Mouse (Mus musculus) limb, embryonic 13.5 days (tissue): ENCODE measurements at regions not wholly inside any gene's neighbourhood (a gene's known extent, or its start where the extent isn't known, plus 50 kb on each side); places are given as distances from the start of the nearest gene placed in this dataset.

Experiments used
- ATAC-seq: fragments of 200-750 bp; cut with Nextera tagmentation; 2 replicates; pipeline ENCODE4 v1.8.0; 2017; ENCODE audit warnings: low read depth, moderate number of reproducible peaks, moderate TSS enrichment; ENCODE audit not compliant: low FRiP score
- H3K27ac ChIP-seq: fragments of 300-500 bp; sonication (generic); 2 replicates; pipeline ENCODE4 v1.5.1; 2015; ENCODE audit warnings: inconsistent platforms, mild to moderate bottlenecking, moderate library complexity
- H3K27me3 ChIP-seq: fragments of 300-500 bp; sonication (generic); 2 replicates; pipeline ENCODE4 v1.6.1; 2015; ENCODE audit warnings: mild to moderate bottlenecking, inconsistent platforms
- H3K36me3 ChIP-seq: fragments of 300-500 bp; sonication (generic); 2 replicates; pipeline ENCODE4 v1.6.1; 2015; ENCODE audit warnings: inconsistent platforms, mild to moderate bottlenecking, moderate library complexity
- H3K4me1 ChIP-seq: fragments of 300-500 bp; sonication (generic); 2 replicates; pipeline ENCODE4 v1.6.1; 2015; ENCODE audit warnings: inconsistent platforms
- H3K4me2 ChIP-seq: fragments of 300-500 bp; sonication (generic); replicated peaks from 2 replicates; pipeline ENCODE4 v1.6.1; 2015; ENCODE audit warnings: inconsistent platforms, mild to moderate bottlenecking, moderate library complexity
- H3K4me3 ChIP-seq: fragments of 300-500 bp; sonication (generic); 2 replicates; pipeline ENCODE4 v1.5.1; 2015; ENCODE audit warnings: moderate library complexity, mild to moderate bottlenecking, inconsistent platforms
- H3K9ac ChIP-seq: fragments of 300-500 bp; sonication (generic); 2 replicates; pipeline ENCODE4 v1.6.1; 2015; ENCODE audit warnings: mild to moderate bottlenecking, inconsistent platforms
- H3K9me3 ChIP-seq: fragments of 300-500 bp; sonication (generic); 2 replicates; pipeline ENCODE4 v1.6.1; 2016; ENCODE audit warnings: inconsistent platforms
- WGBS: fragments of 180-500 bp; shearing (Covaris S2); methylation state at CpG from one replicate; pipeline ENCODE4 v1.1.7; 2015; 5-methylcytosine and 5-hydroxymethylcytosine counted together

DNA sequence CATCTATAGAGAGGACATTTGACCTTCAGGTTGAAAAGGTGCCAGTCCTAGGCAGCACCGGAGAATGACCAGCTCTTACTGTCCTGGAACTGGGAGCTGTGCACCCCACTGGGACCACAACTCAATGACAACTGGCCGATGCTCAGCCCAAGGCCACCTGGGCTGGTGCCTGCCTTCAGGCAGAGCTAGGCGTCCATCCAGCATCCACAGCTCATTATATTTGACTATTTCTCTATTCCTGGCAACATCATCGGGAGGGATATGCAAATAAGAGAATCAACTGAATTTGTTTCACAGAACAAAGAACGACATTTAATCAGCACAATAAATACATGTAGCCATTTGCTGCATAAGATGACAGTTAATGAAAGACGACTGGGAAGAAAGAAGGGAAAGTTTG is 149.0 kb upstream of the Gli2 start:
- H3K9me3 ChIP-seq = no peaks in the 10 kb centered on the region
- H3K9ac ChIP-seq = no peak overlapping the region
- no peak overlapping the region for H3K27ac ChIP-seq
- H3K4me1 ChIP-seq = no peaks in the 10 kb centered on the region
- no peak overlapping the region for H3K4me3 ChIP-seq
- no peaks in the 10 kb centered on the region for H3K27me3 ChIP-seq
- no peak overlapping the region for H3K4me2 ChIP-seq
- H3K36me3 ChIP-seq = no peaks in the 10 kb centered on the region
- 85% methylated on average over 6 of the region's 6 CpGs for WGBS
- no peak for ATAC-seq

DNA sequence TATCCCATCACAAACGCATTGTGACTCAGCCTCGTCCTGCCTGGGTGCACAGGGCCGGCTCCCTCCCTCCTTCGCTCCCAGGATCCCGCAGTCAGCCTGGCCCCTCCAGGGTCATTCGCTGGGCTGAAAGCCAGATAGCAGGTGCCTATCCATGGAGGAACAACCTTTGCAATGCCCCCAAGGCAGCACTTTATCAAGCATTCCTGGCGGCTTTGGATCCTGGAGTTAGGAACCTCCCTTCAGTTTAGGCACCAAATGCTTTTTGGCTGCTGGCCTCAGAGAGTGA is 143.9 kb upstream of the Gli2 start:
- Histone ChIP-seq H3K4me3 (no peak overlapping the region), H3K27ac (no peak overlapping the region), H3K9me3 (no peaks in the 10 kb centered on the region), H3K9ac (no peak overlapping the region), H3K4me1 (no peaks in the 10 kb centered on the region), H3K27me3 (no peaks in the 10 kb centered on the region), H3K36me3 (no peaks in the 10 kb centered on the region), H3K4me2 (no peak overlapping the region)
- 71% methylated on average over 7 of the region's 7 CpGs for WGBS
- ATAC-seq = no peak

DNA sequence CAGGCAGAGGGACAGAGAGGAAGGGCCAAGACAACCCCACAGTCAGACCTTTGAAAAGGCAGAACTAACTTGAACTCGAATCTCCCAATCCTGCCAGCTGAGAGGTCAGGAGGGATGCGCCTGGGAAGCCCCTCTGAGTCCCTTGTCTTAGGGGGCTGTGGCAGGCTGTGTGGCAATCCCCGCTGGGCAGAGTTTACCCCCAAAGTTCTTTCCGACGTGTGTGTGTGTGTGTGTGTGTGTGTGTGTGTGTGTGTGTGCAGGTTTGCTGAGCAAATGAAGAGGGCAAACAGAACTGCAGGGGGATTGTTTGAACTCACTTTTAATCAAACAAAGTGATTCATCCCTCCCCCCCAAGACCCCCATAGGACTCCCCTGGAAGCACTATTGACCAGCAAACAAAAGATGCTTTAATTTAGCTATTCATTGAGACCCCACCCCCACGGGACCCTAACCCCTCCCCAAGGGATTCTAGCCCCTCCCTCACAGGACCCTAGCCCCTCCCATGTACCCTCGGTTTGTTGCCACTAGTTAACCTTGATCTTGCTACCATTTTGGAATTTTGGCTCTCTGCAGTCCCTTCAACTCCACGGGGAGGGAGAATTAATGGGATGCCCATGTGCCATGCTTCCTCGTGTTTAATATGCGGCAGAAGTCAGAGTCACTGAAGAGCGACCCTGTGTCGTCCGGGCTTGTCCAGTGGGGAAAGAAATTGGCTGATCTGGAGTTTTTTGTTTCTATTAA is 143.4 kb upstream of the Gli2 start:
- Histone ChIP-seq H3K27me3 (no peaks in the 10 kb centered on the region), H3K9me3 (no peaks in the 10 kb centered on the region), H3K27ac (no peak overlapping the region), H3K36me3 (no peaks in the 10 kb centered on the region), H3K4me1 (no peaks in the 10 kb centered on the region), H3K4me3 (no peak overlapping the region), H3K4me2 (no peak overlapping the region), H3K9ac (no peak overlapping the region)
- ATAC-seq = no peak
- 62% methylated on average over 13 of the region's 13 CpGs for WGBS

DNA sequence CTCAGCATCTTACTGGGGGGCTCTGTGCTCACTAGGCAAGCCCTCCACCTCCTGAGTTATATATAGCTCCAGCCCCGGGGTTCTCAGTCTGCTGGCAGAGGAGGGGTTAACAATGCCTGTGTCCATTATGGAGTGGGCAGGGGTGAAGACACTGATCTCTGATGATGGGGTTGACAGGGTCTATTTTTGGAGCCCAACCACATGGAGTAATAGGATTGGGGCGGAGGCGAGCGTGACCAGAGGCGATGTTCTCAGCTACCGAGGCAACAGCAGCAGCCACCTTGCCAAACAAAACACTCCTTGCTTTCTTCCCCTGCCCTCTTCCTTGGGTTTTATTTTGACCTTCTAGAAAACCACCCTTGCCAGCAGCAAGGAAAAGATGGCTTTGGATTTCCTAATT is 141.1 kb upstream of the Gli2 start:
- Histone ChIP-seq H3K4me3 (no peak overlapping the region), H3K36me3 (no peaks in the 10 kb centered on the region), H3K4me1 (peaks cover 3% of the 10 kb centered on the region), H3K4me2 (no peak overlapping the region), H3K9me3 (no peaks in the 10 kb centered on the region), H3K27me3 (peaks cover 12% of the 10 kb centered on the region), H3K27ac (no peak overlapping the region), H3K9ac (no peak overlapping the region)
- no peak for ATAC-seq
- 67% methylated on average over 6 of the region's 6 CpGs for WGBS

DNA sequence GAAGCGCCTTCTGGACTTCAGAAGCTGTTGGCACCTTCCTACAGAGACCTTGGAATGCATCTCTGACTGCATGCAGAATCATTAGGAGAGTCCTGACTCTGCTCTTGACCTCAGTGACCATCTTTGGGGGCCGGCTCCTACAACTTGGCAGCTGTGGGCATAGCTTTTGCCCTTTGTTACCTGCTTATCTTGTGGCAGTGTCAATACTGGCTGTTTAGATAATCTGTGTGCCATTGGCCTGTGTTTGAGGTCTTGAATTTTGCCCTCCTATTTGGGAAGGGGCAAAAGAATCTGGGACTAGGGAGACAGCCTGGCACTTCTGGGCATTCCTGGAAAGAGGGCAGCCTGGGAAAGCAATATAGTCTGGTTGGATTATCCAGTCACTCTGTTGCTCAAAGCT is 137.8 kb upstream of the Gli2 start:
- H3K27ac ChIP-seq = no peak overlapping the region
- no peak overlapping the region for H3K9ac ChIP-seq
- no peak overlapping the region for H3K4me3 ChIP-seq
- WGBS = 84% methylated on average over 2 of the region's 2 CpGs
- H3K9me3 ChIP-seq = no peaks in the 10 kb centered on the region
- no peaks in the 10 kb centered on the region for H3K36me3 ChIP-seq
- no peak overlapping the region for H3K4me2 ChIP-seq
- ATAC-seq = no peak
- H3K4me1 ChIP-seq = peaks cover 8% of the 10 kb centered on the region
- H3K27me3 ChIP-seq = peaks cover 20% of the 10 kb centered on the region

DNA sequence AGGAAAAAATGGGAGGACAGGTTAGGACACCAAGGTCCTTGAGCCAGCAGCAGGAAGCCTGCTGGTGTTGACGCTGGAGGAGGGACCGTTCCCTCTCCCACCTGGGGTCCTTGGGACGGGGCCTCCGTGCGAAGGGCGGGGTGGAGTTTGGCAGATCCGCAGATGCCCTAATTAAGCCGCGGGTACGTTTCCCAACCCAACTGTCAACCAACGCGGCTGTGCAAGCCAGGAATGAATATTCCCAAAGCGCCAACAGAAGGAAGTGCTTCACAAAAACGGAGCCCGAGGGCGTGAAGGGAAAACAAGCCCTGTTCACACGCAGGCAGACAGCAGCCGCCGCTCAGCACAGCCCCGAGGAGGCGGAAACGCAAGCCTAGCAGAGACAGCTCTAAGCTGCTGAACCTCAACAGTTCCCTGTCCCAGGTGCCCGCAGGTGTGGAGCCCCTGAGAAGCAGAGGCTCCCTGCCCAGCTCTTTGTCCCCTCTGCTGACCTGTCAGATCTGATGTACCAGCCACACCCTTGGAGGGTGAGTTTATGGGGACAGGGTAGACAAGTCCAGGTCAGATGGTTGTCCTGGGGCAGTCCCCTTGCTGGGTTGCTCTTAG is 136.1 kb upstream of the Gli2 start:
- no peak for ATAC-seq
- no peaks in the 10 kb centered on the region for H3K36me3 ChIP-seq
- H3K4me2 ChIP-seq = peak overlapping the region; percentile 62
- no peak overlapping the region for H3K27ac ChIP-seq
- peak overlapping the region; percentile 36 for H3K4me3 ChIP-seq
- H3K27me3 ChIP-seq = peaks cover 20% of the 10 kb centered on the region
- peaks cover 13% of the 10 kb centered on the region for H3K4me1 ChIP-seq
- H3K9ac ChIP-seq = peak overlapping the region; percentile 39; the same call in 1 of the 2 replicates
- 1% methylated on average over 23 of the region's 23 CpGs for WGBS
- no peaks in the 10 kb centered on the region for H3K9me3 ChIP-seq

DNA sequence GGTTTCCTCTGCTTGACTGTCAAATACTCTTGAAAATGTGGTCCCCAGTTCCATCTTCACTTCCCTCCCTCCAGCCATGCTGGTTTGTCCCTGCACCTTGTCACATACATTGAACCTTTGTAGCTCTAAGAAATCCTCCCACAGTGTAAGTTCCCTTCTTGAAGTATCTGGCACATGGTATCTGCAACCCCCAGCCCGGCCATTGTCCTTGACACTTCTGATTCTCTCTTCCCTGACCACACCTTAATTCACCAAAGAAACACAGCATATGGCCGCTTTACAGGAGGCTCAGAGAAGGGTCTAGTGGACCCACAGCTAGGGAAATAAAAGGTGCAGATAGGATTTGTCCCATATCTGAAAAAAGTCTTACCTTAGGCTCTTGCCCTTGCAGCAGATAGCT is 133.9 kb upstream of the Gli2 start:
- peaks cover 18% of the 10 kb centered on the region for H3K4me1 ChIP-seq
- H3K4me2 ChIP-seq = no peak overlapping the region
- no peak for ATAC-seq
- peaks cover 28% of the 10 kb centered on the region for H3K27me3 ChIP-seq
- H3K36me3 ChIP-seq = no peaks in the 10 kb centered on the region
- 79% methylated on average over 2 of the region's 2 CpGs for WGBS
- H3K27ac ChIP-seq = no peak overlapping the region
- H3K9me3 ChIP-seq = no peaks in the 10 kb centered on the region
- no peak overlapping the region for H3K9ac ChIP-seq
- no peak overlapping the region for H3K4me3 ChIP-seq

DNA sequence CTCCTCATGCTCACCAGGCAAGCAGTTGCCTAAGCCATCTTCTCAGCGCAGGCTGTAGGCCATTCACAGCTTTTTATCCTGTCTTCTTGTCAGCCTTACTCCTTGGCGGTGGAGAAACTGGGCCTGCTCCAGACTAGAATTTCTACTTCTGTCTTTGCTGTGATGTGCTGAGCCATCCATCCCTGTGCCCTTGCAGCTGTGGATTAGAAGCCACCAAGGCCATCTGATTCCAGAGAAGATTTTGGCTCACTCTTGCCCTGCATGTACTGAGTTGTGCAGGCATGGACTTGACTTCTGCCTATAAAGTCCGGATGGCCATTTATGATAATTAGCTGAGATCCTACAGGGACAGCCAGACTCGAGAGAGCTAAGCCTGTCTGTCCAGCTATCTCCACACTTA is 133.4 kb upstream of the Gli2 start:
- WGBS = 75% methylated on average over 4 of the region's 4 CpGs
- no peak for ATAC-seq
- Histone ChIP-seq H3K36me3 (no peaks in the 10 kb centered on the region), H3K4me2 (no peak overlapping the region), H3K9ac (no peak overlapping the region), H3K4me3 (no peak overlapping the region), H3K9me3 (no peaks in the 10 kb centered on the region), H3K27me3 (peaks cover 28% of the 10 kb centered on the region), H3K27ac (no peak overlapping the region), H3K4me1 (peaks cover 18% of the 10 kb centered on the region)

DNA sequence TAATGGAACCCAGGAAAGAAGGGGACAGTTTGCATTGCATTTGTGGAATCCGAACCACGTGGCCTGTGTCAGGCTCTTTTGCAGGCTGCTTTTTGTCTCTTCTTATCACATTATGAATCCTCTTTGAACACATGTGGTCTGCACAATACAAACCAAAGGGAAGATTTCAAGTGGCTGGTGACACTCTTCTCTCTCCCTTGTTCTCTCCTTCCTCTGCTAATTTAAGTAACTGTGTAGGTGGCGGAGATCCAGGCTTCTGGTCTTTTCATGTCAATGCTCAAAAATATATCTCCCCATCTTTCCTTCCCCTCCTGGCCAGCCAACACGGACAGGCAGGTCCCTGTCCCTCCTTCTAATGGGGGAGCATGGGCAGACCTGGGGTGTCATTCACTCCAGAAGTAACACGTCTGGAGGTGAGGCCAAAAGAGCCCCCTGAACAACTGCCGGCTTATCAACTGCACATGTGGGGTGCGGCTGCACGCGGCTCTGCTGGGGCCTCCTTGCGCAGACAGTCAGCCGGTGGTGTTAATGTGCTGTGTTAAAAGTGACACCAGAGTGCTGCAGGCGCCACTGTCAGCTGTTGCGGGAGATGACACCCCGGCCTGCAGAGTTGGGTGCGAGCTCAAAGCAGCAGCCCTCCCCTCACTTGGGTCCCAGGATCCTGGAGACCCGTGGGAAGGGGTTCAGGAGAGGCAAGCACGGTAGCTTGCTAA is 130.3 kb upstream of the Gli2 start:
- 43% methylated on average over 17 of the region's 17 CpGs for WGBS
- H3K9me3 ChIP-seq = no peaks in the 10 kb centered on the region
- H3K4me1 ChIP-seq = peaks cover 10% of the 10 kb centered on the region; the same call in 1 of the 2 replicates
- peaks cover 9% of the 10 kb centered on the region for H3K27me3 ChIP-seq
- no peak overlapping the region for H3K4me2 ChIP-seq
- H3K9ac ChIP-seq = no peak overlapping the region
- no peaks in the 10 kb centered on the region for H3K36me3 ChIP-seq
- no peak overlapping the region for H3K27ac ChIP-seq
- no peak overlapping the region for H3K4me3 ChIP-seq
- ATAC-seq = no peak

DNA sequence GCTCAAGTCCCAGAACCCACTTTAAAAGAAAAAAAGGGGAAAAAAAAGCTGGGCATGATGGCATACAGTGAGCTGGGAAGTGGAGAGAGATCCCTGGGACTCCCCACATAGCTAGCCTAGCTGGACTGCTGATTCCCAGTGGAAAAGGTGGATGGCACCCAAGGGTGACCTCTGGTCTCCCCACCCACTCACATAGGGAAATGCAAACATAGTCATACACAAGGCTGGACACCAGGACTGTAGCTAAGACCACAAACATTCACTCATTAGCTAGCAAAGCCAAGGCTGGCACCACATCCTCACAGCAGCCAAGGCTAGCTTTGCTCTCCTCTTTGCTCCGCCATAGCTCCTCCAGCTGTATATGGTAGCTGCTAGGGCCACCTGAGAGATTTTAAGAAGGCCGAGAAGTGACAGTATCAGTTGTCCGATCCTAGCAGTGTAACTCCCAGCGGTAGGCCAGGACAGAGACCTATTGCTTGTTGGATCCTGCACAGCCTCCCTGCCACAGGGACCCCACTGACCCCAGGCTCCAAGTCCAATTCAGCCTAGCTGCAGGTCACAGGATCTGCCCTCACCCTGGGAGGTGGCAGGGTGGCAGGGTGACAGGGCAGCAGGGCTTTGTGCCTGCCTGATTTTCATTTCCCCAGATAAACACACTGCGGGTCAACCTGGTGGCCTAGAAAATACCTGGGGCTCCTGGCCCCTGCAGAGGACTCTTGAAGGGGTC is 119.8 kb upstream of the Gli2 start:
- H3K9me3 ChIP-seq = 0 out of 2 replicates have a peak, but pooled peaks cover 3% of the 10 kb centered on the region
- no peaks in the 10 kb centered on the region for H3K4me1 ChIP-seq
- no peak overlapping the region for H3K4me3 ChIP-seq
- no peak overlapping the region for H3K4me2 ChIP-seq
- H3K27ac ChIP-seq = no peak overlapping the region
- 86% methylated on average over 5 of the region's 5 CpGs for WGBS
- H3K36me3 ChIP-seq = no peaks in the 10 kb centered on the region
- no peaks in the 10 kb centered on the region for H3K27me3 ChIP-seq
- no peak overlapping the region for H3K9ac ChIP-seq
- no peak for ATAC-seq

DNA sequence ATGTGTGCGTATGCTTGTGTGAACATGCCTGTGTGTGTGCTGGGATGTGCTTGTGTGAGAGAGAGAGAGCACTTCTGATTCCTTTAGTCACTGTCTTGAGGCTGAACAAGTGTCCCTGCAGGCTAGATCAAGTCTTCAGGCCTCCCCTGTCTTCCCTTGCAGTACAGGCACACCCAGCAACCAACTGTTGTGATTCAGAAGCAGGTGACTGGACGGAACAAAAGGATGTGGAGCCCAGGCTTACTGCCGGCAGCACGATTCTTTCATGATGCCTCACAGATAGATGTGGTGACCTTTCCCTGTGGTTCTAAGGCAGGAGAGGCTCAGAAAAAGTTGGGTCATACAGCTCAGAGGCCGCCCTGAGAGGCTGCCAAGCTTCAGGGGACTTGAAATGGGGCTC is 114.0 kb upstream of the Gli2 start:
- Histone ChIP-seq H3K9ac (no peak overlapping the region), H3K36me3 (no peaks in the 10 kb centered on the region), H3K4me3 (no peak overlapping the region), H3K9me3 (no peaks in the 10 kb centered on the region), H3K4me1 (no peaks in the 10 kb centered on the region), H3K27me3 (no peaks in the 10 kb centered on the region), H3K4me2 (no peak overlapping the region), H3K27ac (no peak overlapping the region)
- ATAC-seq = no peak
- 86% methylated on average over 5 of the region's 5 CpGs for WGBS

DNA sequence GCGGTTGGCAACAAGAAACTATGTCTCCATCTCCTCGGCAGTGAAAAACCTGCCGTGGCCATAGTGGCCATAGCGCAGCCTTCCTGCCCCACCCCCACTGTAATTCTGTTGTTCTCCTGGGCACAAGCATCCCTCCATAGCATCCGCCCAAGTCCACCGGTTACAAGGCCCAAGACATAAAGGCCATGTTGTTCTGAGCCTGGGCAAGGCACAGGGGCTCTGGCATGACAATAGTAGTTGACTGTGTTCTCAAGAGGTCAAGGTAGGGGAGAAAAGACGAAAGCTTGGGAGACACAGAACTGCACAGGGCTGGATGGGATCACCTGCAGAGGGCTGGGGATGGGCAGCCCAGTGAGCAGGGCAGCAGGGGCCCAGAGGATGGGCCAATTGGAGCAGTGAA is 112.9 kb upstream of the Gli2 start:
- Histone ChIP-seq H3K27me3 (no peaks in the 10 kb centered on the region), H3K9me3 (no peaks in the 10 kb centered on the region), H3K4me2 (no peak overlapping the region), H3K4me1 (no peaks in the 10 kb centered on the region), H3K36me3 (no peaks in the 10 kb centered on the region), H3K4me3 (no peak overlapping the region), H3K9ac (no peak overlapping the region), H3K27ac (no peak overlapping the region)
- no peak for ATAC-seq
- 86% methylated on average over 7 of the region's 7 CpGs for WGBS
